8 mouse cellular contexts compared by ENCODE assay signal in genomic region chr17:14206062-14206461, GRCm38 (mm10). TPM values are rescaled to one million over a fixed set of nuclear protein-coding genes. Genes with fewer than 3 reads are reported as not detected.
A peak's percentile ranks its signal among the peaks of the same experiment; 100 is the strongest.
DNase-seq lines count a peak whose midpoint lies in the region; ATAC-seq and TF ChIP-seq lines count a peak whose summit lies in the region.

No protein-coding gene starts in this region.

- peak; percentile 98 for TF ChIP-seq CTCF in brain, embryonic 14.5 days (IDR thresholded peaks at IDR 0.05; ENCODE audit: borderline replicate concordance, extremely low read depth, insufficient read depth, insufficient read length)
- peak; percentile 89 for TF ChIP-seq CTCF in left cerebral cortex, adult 2 months (IDR thresholded peaks at IDR 0.05)
- peak; percentile 87 for TF ChIP-seq CTCF in small intestine, adult 2 months (IDR thresholded peaks at IDR 0.05; ENCODE audit: extremely low read depth, insufficient read length, insufficient replicate concordance, low read depth, low read length)

- H3K9ac ChIP-seq in hindbrain, embryonic 11.5 days (ENCODE audit: low read depth, low read length) = no peak overlapping the region

- no peak overlapping the region for H3K4me2 ChIP-seq in hindbrain, embryonic 11.5 days (replicated peaks; ENCODE audit: low read depth, low read length)

- no peak overlapping the region for H3K4me3 ChIP-seq in forebrain, embryonic 10.5 days
- no peak overlapping the region for H3K4me3 ChIP-seq in hindbrain, embryonic 11.5 days (ENCODE audit: low read depth, low read length)
- no peak overlapping the region for H3K4me3 ChIP-seq in left cerebral cortex, adult 2 months
- H3K4me3 ChIP-seq in small intestine, adult 2 months (ENCODE audit: low read depth, low read length) = no peak overlapping the region

- no peak overlapping the region for H3K27ac ChIP-seq in forebrain, embryonic 10.5 days
- H3K27ac ChIP-seq in hindbrain, embryonic 11.5 days (ENCODE audit: low read depth, low read length) = no peak overlapping the region
- H3K27ac ChIP-seq in left cerebral cortex, adult 2 months = peak overlapping the region; percentile 5; the same call in 1 of the 2 replicates
- no peak overlapping the region for H3K27ac ChIP-seq in small intestine, adult 2 months (ENCODE audit: insufficient read depth, low read depth, low read length)

- intact Hi-C loops in left cerebral cortex, adult 2 months (cut with DNase I) = loop anchor here (1.0 to 5.0 kb wide), 3 partner anchors 31 to 359 kb away; no protein-coding TSS in a partner anchor

- DNase-seq in heart, adult 18-20 months = peak; percentile 54 to 82
- no peak for DNase-seq in heart, adult 11 months
- DNase-seq in brain, embryonic 14.5 days (ENCODE audit: low read depth) = peak; percentile 90
- DNase-seq in forebrain, embryonic 10.5 days (ENCODE audit: extremely low spot score, low spot score) = peak; percentile 71
- DNase-seq in hindbrain, embryonic 11.5 days (ENCODE audit: low spot score) = peak; percentile 84
- peak; percentile 73 to 79 for DNase-seq in left cerebral cortex, adult 2 months (ENCODE audit: extremely low spot score in 1 of 2, low spot score in 2 of 2)

- 30% methylated on average over 3 of the region's 3 CpGs for WGBS in forebrain, embryonic 10.5 days
- 30% methylated on average over 3 of the region's 3 CpGs for WGBS in hindbrain, embryonic 11.5 days
- 34% methylated on average over 3 of the region's 3 CpGs for WGBS in small intestine, adult 2 months

- H3K36me3 ChIP-seq in forebrain, embryonic 10.5 days (replicated peaks) = no peaks in the 10 kb centered on the region
- no peaks in the 10 kb centered on the region for H3K36me3 ChIP-seq in hindbrain, embryonic 11.5 days (ENCODE audit: control insufficient read depth, insufficient read depth, low read length)
- no peaks in the 10 kb centered on the region for H3K36me3 ChIP-seq in small intestine, adult 2 months (ENCODE audit: control insufficient read depth, insufficient read depth, low read length)

- H3K4me1 ChIP-seq in forebrain, embryonic 10.5 days = peaks cover 31% of the 10 kb centered on the region
- no peaks in the 10 kb centered on the region; the same call in 1 of the 2 replicates for H3K4me1 ChIP-seq in hindbrain, embryonic 11.5 days (replicated peaks; ENCODE audit: control insufficient read depth, insufficient read depth, low read length)
- no peaks in the 10 kb centered on the region; the same call in 1 of the 2 replicates for H3K4me1 ChIP-seq in small intestine, adult 2 months (ENCODE audit: control insufficient read depth, insufficient read depth, insufficient read length, low read length)

- TF ChIP-seq POLR2A in brain, embryonic 14.5 days (IDR thresholded peaks at IDR 0.05; ENCODE audit: borderline replicate concordance, extremely low read depth, insufficient read depth, insufficient read length, poor library complexity, severe bottlenecking) = no peak
- no peak for TF ChIP-seq POLR2A in small intestine, adult 2 months (IDR thresholded peaks at IDR 0.05; ENCODE audit: low read depth, low read length)

- no peaks in the 10 kb centered on the region for H3K9me3 ChIP-seq in forebrain, embryonic 10.5 days
- H3K9me3 ChIP-seq in hindbrain, embryonic 11.5 days (ENCODE audit: control insufficient read depth, low read length) = no peaks in the 10 kb centered on the region

- peaks cover 70% of the 10 kb centered on the region for H3K27me3 ChIP-seq in forebrain, embryonic 10.5 days (ENCODE audit: poor library complexity, severe bottlenecking)
- peaks cover 37% of the 10 kb centered on the region for H3K27me3 ChIP-seq in hindbrain, embryonic 11.5 days (ENCODE audit: control insufficient read depth, insufficient read depth, low read length)
- H3K27me3 ChIP-seq in small intestine, adult 2 months (ENCODE audit: control insufficient read depth, insufficient read depth, low read length) = no peaks in the 10 kb centered on the region

- ATAC-seq in hindbrain, embryonic 11.5 days (ENCODE audit: low FRiP score) = peak; percentile 51
- ATAC-seq in megakaryocyte progenitor cell, adult 5-6 weeks (replicated peaks; ENCODE audit: poor library complexity) = peak; percentile 88

RNA-seq across cellular contexts. Expression of gene Dact2, which starts 2.0 kb away (rescaled TPM):
- 1 to 10 TPM in 1 of 2 experiments, under 1 TPM in 1; 0.95 to 1.1 TPM for total RNA-seq in heart, adult 18-20 months (2021)
- 2.1 and 2.5 TPM in 2 replicates for polyA plus RNA-seq in brain, embryonic 14.5 days (2012; rRNA removed)
- polyA plus RNA-seq in forebrain, embryonic 10.5 days (2016; fragmentation: Nextera tagmentation; extraction: Ambion mirVana) = 0.33 and 0.52 TPM in 2 replicates
- polyA plus RNA-seq in hindbrain, embryonic 11.5 days (2014; fragmentation: Nextera tagmentation; extraction: Ambion mirVana) = 0.25 and 0.86 TPM in 2 replicates
- total RNA-seq in left cerebral cortex, adult 2 months (2021) = 100 to 1,000 TPM in 1 of 2 experiments, 10 to 100 TPM in 1; 58.6 to 100 TPM
- not detected in 2 replicates for total RNA-seq in megakaryocyte progenitor cell, adult 5-6 weeks (2015)
- not detected in 2 replicates for total RNA-seq in megakaryocyte progenitor cell, adult 5-6 weeks (2017)
- 11.1 and 43.8 TPM in 2 replicates for polyA plus RNA-seq in small intestine, adult 2 months (2012; rRNA removed)
